Mouse (Mus musculus): ENCODE results near the gene Tex264.

DNA sequence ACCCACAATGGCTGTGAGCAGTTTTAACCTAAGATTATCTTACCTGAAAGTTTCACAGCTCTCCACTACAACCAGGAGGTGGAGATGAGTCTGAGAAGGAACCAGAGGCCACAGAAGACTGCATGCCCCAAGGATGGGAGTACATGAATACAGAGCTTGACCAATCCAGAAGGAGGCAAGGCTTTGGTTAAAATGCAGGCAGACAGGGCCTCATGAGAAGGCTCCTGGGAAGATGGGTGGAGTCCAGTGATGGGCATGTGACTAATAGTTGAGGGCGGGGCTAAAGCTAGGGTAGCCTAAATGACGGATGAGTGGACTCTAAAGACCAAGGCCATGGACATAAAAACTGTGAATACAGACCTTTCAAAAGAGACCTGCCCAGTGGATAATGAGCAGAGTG, 59.4 kb downstream of the Tex264 start, which contains the start of gene Iqcf6:
- TF ChIP-seq HCFC1 (IDR thresholded peaks at IDR 0.05; ENCODE audit: borderline replicate concordance, insufficient read depth, low read length) (no peak), ZNF384 (IDR thresholded peaks at IDR 0.05; ENCODE audit: low read depth, low read length) (no peak)

Measured in ES-E14 (cell line).